Mouse (Mus musculus): ENCODE data around the gene Ticrr.

GRCm38 (mm10) chr7:79666690-79667089 lies 6.7 kb downstream of the Ticrr start:
- TF ChIP-seq POLR2A (IDR thresholded peaks at IDR 0.05; ENCODE audit: extremely low read depth, insufficient read depth, low read length) = no peak
- TF ChIP-seq CTCF (IDR thresholded peaks at IDR 0.05; ENCODE audit: low read depth, low read length) = no peak

All from liver, adult 2 months (tissue).